Mouse (Mus musculus): ENCODE results near the gene Tas2r140. TPM values are rescaled to one million over a fixed set of nuclear protein-coding genes. Genes with fewer than 3 reads are reported as not detected.

Tas2r140 gene
- total RNA-seq (2017) = not detected in 2 replicates

- no peak for ATAC-seq (ENCODE audit: extremely low read depth, insufficient number of reproducible peaks, low FRiP score, poor library complexity, severe bottlenecking)
Measured at GRCm38 (mm10) chr6:133055716-133056115, at the start of gene Tas2r140. Gene Tas2r140, minus strand, starts transcription at chr6:133055816.

DNA sequence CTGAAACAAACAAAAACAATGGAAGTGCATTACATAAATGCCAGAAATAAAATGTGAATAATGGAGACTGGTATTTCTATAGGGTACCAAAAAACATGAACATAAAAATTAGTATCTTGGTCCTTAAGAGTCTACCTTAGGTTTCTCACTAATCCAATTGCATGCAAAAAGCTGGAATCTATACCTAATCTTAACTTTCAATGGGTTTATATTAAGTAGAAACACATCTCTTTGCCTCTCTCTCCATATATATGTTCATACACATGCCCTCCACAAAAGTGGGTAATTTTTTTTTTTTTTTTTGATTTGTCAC, 48.9 kb upstream of the Tas2r140 start, which contains the start of gene Smim10l1:
TSS of gene Smim10l1 (plus strand) at position 301 of the 313 bp plus-strand sequence.
- no peak for ATAC-seq (ENCODE audit: extremely low read depth, insufficient number of reproducible peaks, low FRiP score, poor library complexity, severe bottlenecking)

DNA sequence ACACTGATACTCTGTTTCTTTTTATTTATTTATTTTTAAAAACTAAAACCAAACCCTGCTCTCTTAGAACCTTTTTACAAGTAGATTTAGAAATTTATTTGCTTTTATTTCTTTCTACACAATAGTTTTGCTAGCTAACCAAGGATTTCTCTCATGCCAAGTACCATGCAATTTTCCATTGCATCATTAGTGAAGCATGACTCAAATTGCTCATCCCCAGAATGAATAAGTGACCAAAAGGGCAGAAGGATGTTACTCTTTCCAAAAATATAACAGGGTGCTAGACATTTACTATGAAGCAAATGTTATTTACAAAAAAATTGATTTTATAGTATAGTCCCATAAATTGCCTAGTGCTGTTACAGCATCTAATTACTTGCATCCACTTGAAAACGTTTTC, 46.8 kb upstream of the Tas2r140 start:
- ATAC-seq (ENCODE audit: extremely low read depth, insufficient number of reproducible peaks, low FRiP score, poor library complexity, severe bottlenecking) = no peak

GRCm38 (mm10) chr6:133092226-133092625, 36.6 kb upstream of the Tas2r140 start:
- no peak for ATAC-seq (ENCODE audit: extremely low read depth, insufficient number of reproducible peaks, low FRiP score, poor library complexity, severe bottlenecking)

- no peak for ATAC-seq (ENCODE audit: extremely low read depth, insufficient number of reproducible peaks, low FRiP score, poor library complexity, severe bottlenecking)
Measured at GRCm38 (mm10) chr6:133037001-133037400, 18.6 kb downstream of the Tas2r140 start, which contains the start of gene Tas2r103. Gene Tas2r103, minus strand, starts transcription at chr6:133037101.

Other genes starting within 250 kb of the Tas2r140 start
- gene Tas2r123, start 208.7 kb downstream of the Tas2r140 start, total RNA-seq (2017) = not detected in 2 replicates
- not detected in 2 replicates for gene Tas2r116, start 200.4 kb downstream of the Tas2r140 start, total RNA-seq (2017)
- not detected in 2 replicates for gene Tas2r110, start 187.8 kb downstream of the Tas2r140 start, total RNA-seq (2017)
- not detected in 2 replicates for gene Tas2r113, start 162.8 kb downstream of the Tas2r140 start, total RNA-seq (2017)
- not detected in 2 replicates for gene Tas2r125, start 146.2 kb downstream of the Tas2r140 start, total RNA-seq (2017)
- gene Tas2r129, start 104.7 kb downstream of the Tas2r140 start, total RNA-seq (2017) = not detected in 2 replicates
- not detected in 2 replicates for gene Tas2r131, start 97.9 kb downstream of the Tas2r140 start, total RNA-seq (2017)
- not detected in 2 replicates for gene Tas2r109, start 74.9 kb downstream of the Tas2r140 start, total RNA-seq (2017)
- gene Tas2r103, start 18.7 kb downstream of the Tas2r140 start, total RNA-seq (2017) = not detected in 2 replicates
- 15.8 and 16.1 TPM in 2 replicates for gene Smim10l1, start 49.1 kb upstream of the Tas2r140 start, total RNA-seq (2017)
- not detected in 2 replicates for gene 5530400C23Rik, start 236.4 kb upstream of the Tas2r140 start, total RNA-seq (2017)